ENCODE assay signal across 10 mouse cellular contexts in the genomic region with DNA sequence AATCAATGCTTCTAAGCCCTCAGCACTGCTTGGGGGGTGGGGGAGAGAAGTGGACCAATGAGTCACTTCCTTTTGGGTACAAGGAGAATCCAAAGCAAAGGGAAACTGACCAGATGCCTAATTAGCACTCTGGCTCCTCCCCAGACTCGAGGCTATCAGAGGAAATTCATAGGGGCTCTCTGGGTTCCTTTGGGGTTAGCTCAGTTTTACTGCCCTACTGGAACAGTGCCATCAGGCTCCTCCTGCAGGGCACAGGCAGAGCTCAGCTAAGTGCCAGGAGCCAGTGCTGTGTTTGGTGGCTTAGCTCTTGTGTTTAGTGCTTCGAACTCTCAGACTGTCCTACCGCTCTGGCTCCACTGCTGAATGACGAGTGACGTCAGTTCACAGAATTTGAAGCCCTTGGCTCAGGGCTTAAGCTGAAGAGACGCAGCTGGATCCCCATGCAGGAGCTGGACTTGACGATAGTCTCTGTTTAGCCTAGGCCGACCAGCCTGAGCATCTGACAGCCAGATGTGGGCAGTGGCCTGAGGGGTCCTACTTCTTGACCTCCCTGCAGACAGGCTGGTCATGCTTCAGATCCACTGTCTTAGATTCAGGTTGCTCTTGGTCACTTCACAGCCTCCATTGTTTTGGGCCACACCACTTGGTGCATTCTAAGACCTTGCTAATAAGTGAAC. TPM values are rescaled to one million over a fixed set of nuclear protein-coding genes. Genes with fewer than 3 reads are reported as not detected.
DNase-seq lines count a peak whose midpoint lies in the region; ATAC-seq lines count a peak whose summit lies in the region.
"Had no signal": no experiment of that assay in that cellular context is flagged by ENCODE, and none has a peak within 500 bp of the region (broad histone marks: within the 10 kb centered on the region; RNA-seq: fewer than 3 reads in every experiment).

No protein-coding gene starts in this region.

- peak; percentile 35 for DNase-seq in forebrain, embryonic 10.5 days (ENCODE audit: extremely low spot score, low spot score)
- DNase-seq in forebrain, embryonic 11.5 days (ENCODE audit: low spot score), result no peak
- peak; percentile 36 for DNase-seq in retina, embryonic 14.5 days (ENCODE audit: low spot score)
- no peak for DNase-seq in natural killer cell, adult 2 months (ENCODE audit: low spot score in 2 of 2)
- DNase-seq in layer of hippocampus, postnatal 14 days (ENCODE audit: low spot score in 2 of 2), result no peak
- DNase-seq: cerebellum, adult 18-20 months; gastrocnemius, postnatal 10 days had no signal

- no peak; the same call in 1 of the 2 replicates for ATAC-seq in forebrain, embryonic 11.5 days (replicated peaks; ENCODE audit: low FRiP score)
- ATAC-seq in megakaryocyte, adult 5-6 weeks (ENCODE audit: poor library complexity, severe bottlenecking), result no peak
- 0 out of 4 replicates have a peak, but pooled peaks have one; percentile 3 to 20 for ATAC-seq in hematopoietic stem cell, adult 5-6 weeks (replicated peaks in 1 of 2; ENCODE audit: insufficient read depth in 1 of 2, low FRiP score in 2 of 2, low TSS enrichment in 1 of 2, low read depth in 1 of 2, poor library complexity in 2 of 2, severe bottlenecking in 2 of 2)

- WGBS in forebrain, embryonic 10.5 days, result 35% methylated on average over 8 of the region's 8 CpGs
- 31% methylated on average over 8 of the region's 8 CpGs for WGBS in forebrain, embryonic 11.5 days

- no peak overlapping the region for H3K4me3 ChIP-seq in forebrain, embryonic 10.5 days
- H3K4me3 ChIP-seq in forebrain, embryonic 11.5 days (ENCODE audit: low read depth, low read length), result no peak overlapping the region
- peak overlapping the region; percentile 64 for H3K4me3 ChIP-seq in megakaryocyte, embryonic 14.5 days (replicated peaks)

- no peak overlapping the region for H3K4me2 ChIP-seq in forebrain, embryonic 11.5 days (ENCODE audit: low read depth, low read length, severe bottlenecking)

- peaks cover 40% of the 10 kb centered on the region for H3K4me1 ChIP-seq in forebrain, embryonic 10.5 days
- peaks cover 3% of the 10 kb centered on the region; the same call in 1 of the 2 replicates for H3K4me1 ChIP-seq in forebrain, embryonic 11.5 days (replicated peaks; ENCODE audit: control insufficient read depth, insufficient read depth, low read length)
- peaks cover 62% of the 10 kb centered on the region for H3K4me1 ChIP-seq in megakaryocyte, embryonic 14.5 days

- H3K36me3 ChIP-seq in forebrain, embryonic 10.5 days (replicated peaks), result no peaks in the 10 kb centered on the region
- no peaks in the 10 kb centered on the region for H3K36me3 ChIP-seq in forebrain, embryonic 11.5 days (ENCODE audit: control insufficient read depth, insufficient read depth, low read length)
- H3K36me3 ChIP-seq in megakaryocyte, embryonic 14.5 days (replicated peaks; ENCODE audit: low read length), result no peaks in the 10 kb centered on the region

- H3K9ac ChIP-seq in forebrain, embryonic 11.5 days (ENCODE audit: low read length), result no peak overlapping the region

- H3K27me3 ChIP-seq in forebrain, embryonic 10.5 days (ENCODE audit: poor library complexity, severe bottlenecking), result peaks cover 65% of the 10 kb centered on the region
- H3K27me3 ChIP-seq in forebrain, embryonic 11.5 days (ENCODE audit: control insufficient read depth, insufficient read depth, low read length), result no peaks in the 10 kb centered on the region
- peaks cover 58% of the 10 kb centered on the region for H3K27me3 ChIP-seq in megakaryocyte, embryonic 14.5 days (replicated peaks)

- H3K27ac ChIP-seq in forebrain, embryonic 10.5 days, result no peak overlapping the region
- H3K27ac ChIP-seq in forebrain, embryonic 11.5 days (ENCODE audit: low read depth, low read length), result no peak overlapping the region

- no peaks in the 10 kb centered on the region for H3K9me3 ChIP-seq in forebrain, embryonic 10.5 days
- H3K9me3 ChIP-seq in forebrain, embryonic 11.5 days (ENCODE audit: control insufficient read depth, low read length), result no peaks in the 10 kb centered on the region
- H3K9me3 ChIP-seq in megakaryocyte, embryonic 14.5 days, result no peaks in the 10 kb centered on the region

RNA-seq across cellular contexts. Expression of gene Cfap45, which starts 10.1 kb away (rescaled TPM):
- polyA plus RNA-seq in forebrain, embryonic 10.5 days (2016; fragmentation: Nextera tagmentation; extraction: Ambion mirVana), result 1.4 and 1.6 TPM in 2 replicates
- polyA plus RNA-seq in forebrain, embryonic 11.5 days (2014; fragmentation: Nextera tagmentation; extraction: Ambion mirVana), result 1.2 and 1.3 TPM in 2 replicates
- polyA plus RNA-seq in megakaryocyte, embryonic 14.5 days (2012; ENCODE audit: insufficient read depth, low replicate concordance), result 0.93 TPM in 1 of 2 replicates, not detected in the other
- not detected in 2 replicates for total RNA-seq in megakaryocyte, adult 5-6 weeks (2015)
- total RNA-seq in megakaryocyte, adult 5-6 weeks (2017), result 0.11 TPM in 1 of 2 replicates, not detected in the other
- total RNA-seq in hematopoietic stem cell, adult 5-6 weeks (2017), result 1.2 and 2.9 TPM in 2 replicates
- total RNA-seq in layer of hippocampus, postnatal 14 days (2021), result 1 to 10 TPM; 2.7 to 4.4 TPM

RNA-seq across cellular contexts. Expression of gene Vsig8, which starts 25.1 kb away (rescaled TPM):
- 0.09 TPM in 1 of 2 replicates, not detected in the other for polyA plus RNA-seq in forebrain, embryonic 10.5 days (2016; fragmentation: Nextera tagmentation; extraction: Ambion mirVana)
- polyA plus RNA-seq in forebrain, embryonic 11.5 days (2014; fragmentation: Nextera tagmentation; extraction: Ambion mirVana), result 0.17 TPM in 1 of 2 replicates, not detected in the other
- not detected in 2 replicates for polyA plus RNA-seq in megakaryocyte, embryonic 14.5 days (2012; ENCODE audit: insufficient read depth, low replicate concordance)
- total RNA-seq in megakaryocyte, adult 5-6 weeks (2015), result not detected in 2 replicates
- total RNA-seq in megakaryocyte, adult 5-6 weeks (2017), result not detected in 2 replicates
- total RNA-seq in hematopoietic stem cell, adult 5-6 weeks (2017), result not detected in 2 replicates
- under 1 TPM; 0.71 to 0.74 TPM for total RNA-seq in layer of hippocampus, postnatal 14 days (2021)
- total RNA-seq: gastrocnemius, postnatal 10 days had no signal

RNA-seq across cellular contexts. Expression of gene Tagln2, which starts 30.8 kb away (rescaled TPM):
- polyA plus RNA-seq in forebrain, embryonic 10.5 days (2016; fragmentation: Nextera tagmentation; extraction: Ambion mirVana), result 69.7 and 71.1 TPM in 2 replicates
- 38.5 and 38.6 TPM in 2 replicates for polyA plus RNA-seq in forebrain, embryonic 11.5 days (2014; fragmentation: Nextera tagmentation; extraction: Ambion mirVana)
- polyA plus RNA-seq in megakaryocyte, embryonic 14.5 days (2012; ENCODE audit: insufficient read depth, low replicate concordance), result 725 and 2,302 TPM in 2 replicates
- total RNA-seq in megakaryocyte, adult 5-6 weeks (2015), result 667 and 741 TPM in 2 replicates
- 334 and 340 TPM in 2 replicates for total RNA-seq in megakaryocyte, adult 5-6 weeks (2017)
- total RNA-seq in hematopoietic stem cell, adult 5-6 weeks (2017), result 251 and 258 TPM in 2 replicates
- 10 to 100 TPM; 14.1 to 15.6 TPM for total RNA-seq in layer of hippocampus, postnatal 14 days (2021)

RNA-seq across cellular contexts. Expression of gene Igsf9, which starts 49.1 kb away (rescaled TPM):
- 81.7 and 82.5 TPM in 2 replicates for polyA plus RNA-seq in forebrain, embryonic 10.5 days (2016; fragmentation: Nextera tagmentation; extraction: Ambion mirVana)
- 83.2 and 94.4 TPM in 2 replicates for polyA plus RNA-seq in forebrain, embryonic 11.5 days (2014; fragmentation: Nextera tagmentation; extraction: Ambion mirVana)
- polyA plus RNA-seq in megakaryocyte, embryonic 14.5 days (2012; ENCODE audit: insufficient read depth, low replicate concordance), result 0.41 and 0.68 TPM in 2 replicates
- 0.20 and 1.9 TPM in 2 replicates for total RNA-seq in megakaryocyte, adult 5-6 weeks (2015)
- 0.16 TPM in 1 of 2 replicates, not detected in the other for total RNA-seq in megakaryocyte, adult 5-6 weeks (2017)
- total RNA-seq in hematopoietic stem cell, adult 5-6 weeks (2017), result 1.1 and 1.9 TPM in 2 replicates
- 1 to 10 TPM; 7.2 to 8.9 TPM for total RNA-seq in layer of hippocampus, postnatal 14 days (2021)

RNA-seq across cellular contexts. Expression of gene Slamf9, which starts 55.5 kb away (rescaled TPM):
- not detected in 2 replicates for polyA plus RNA-seq in forebrain, embryonic 10.5 days (2016; fragmentation: Nextera tagmentation; extraction: Ambion mirVana)
- 0.27 and 0.28 TPM in 2 replicates for polyA plus RNA-seq in forebrain, embryonic 11.5 days (2014; fragmentation: Nextera tagmentation; extraction: Ambion mirVana)
- polyA plus RNA-seq in megakaryocyte, embryonic 14.5 days (2012; ENCODE audit: insufficient read depth, low replicate concordance), result not detected in 2 replicates
- total RNA-seq in megakaryocyte, adult 5-6 weeks (2015), result 2.3 and 3.1 TPM in 2 replicates
- 0.11 and 1.5 TPM in 2 replicates for total RNA-seq in megakaryocyte, adult 5-6 weeks (2017)
- not detected in 2 replicates for total RNA-seq in hematopoietic stem cell, adult 5-6 weeks (2017)
- total RNA-seq in layer of hippocampus, postnatal 14 days (2021), result not detected

Comparison
In these comparisons a context has a peak if more than half of its experiments do, and no peak if none do; other contexts are left out.
1. DNase-seq: peak in forebrain, embryonic 10.5 days (single experiment) and retina, embryonic 14.5 days (single experiment); none in forebrain, embryonic 11.5 days (single experiment), natural killer cell, adult 2 months (0 of 2) and layer of hippocampus, postnatal 14 days (0 of 2).
2. ATAC-seq: peak in hematopoietic stem cell, adult 5-6 weeks (2 of 2); none in forebrain, embryonic 11.5 days (single experiment) and megakaryocyte, adult 5-6 weeks (single experiment).
3. RNA of gene Tagln2, which starts 30.8 kb away (total RNA-seq): 334 to 741 TPM in megakaryocyte, adult 5-6 weeks and 251 to 258 TPM in hematopoietic stem cell, adult 5-6 weeks; 14.1 to 15.6 TPM in layer of hippocampus, postnatal 14 days; every median in the first group is over 10 times any median in the second.